In genomic region chr9:56417415-56417947, GRCm38 (mm10) we compare ENCODE assay signal across 8 mouse cellular contexts. TPM values are rescaled to one million over a fixed set of nuclear protein-coding genes. Genes with fewer than 3 reads are reported as not detected.
DNase-seq lines count a peak whose midpoint lies in the region; ATAC-seq and TF ChIP-seq lines count a peak whose summit lies in the region.

No protein-coding gene starts in this region.

- TF ChIP-seq POLR2A in CH12.LX (IDR thresholded peaks at IDR 0.05; ENCODE audit: low read depth, low read length): no peak

- WGBS in forebrain, embryonic 11.5 days: 0% methylated on average over 30 of the region's 40 CpGs
- 0% methylated on average over 40 of the region's 40 CpGs for WGBS in heart, embryonic 16.5 days
- WGBS in liver, embryonic 14.5 days (ENCODE audit: insufficient replicate concordance): under 1% methylated on average over 34 of the region's 40 CpGs
- WGBS in stomach, embryonic 14.5 days: under 1% methylated on average over 39 of the region's 40 CpGs

- H3K4me3 ChIP-seq in CH12.LX (replicated peaks in 1 of 3; ENCODE audit: low read depth in 2 of 3, low read length in 2 of 3, poor library complexity in 1 of 3): peak overlapping the region; percentile 78 to 90 (median 90)
- peak overlapping the region; percentile 73 for H3K4me3 ChIP-seq in forebrain, embryonic 11.5 days (ENCODE audit: low read depth, low read length)
- peak overlapping the region; percentile 82 for H3K4me3 ChIP-seq in heart, embryonic 16.5 days (ENCODE audit: low read length)
- peak overlapping the region; percentile 69 to 75 for H3K4me3 ChIP-seq in liver, embryonic 14.5 days (ENCODE audit: insufficient read depth in 1 of 2, low read depth in 2 of 2, low read length in 2 of 2)
- H3K4me3 ChIP-seq in stomach, embryonic 14.5 days (ENCODE audit: low read depth, low read length): peak overlapping the region; percentile 88

- peak overlapping the region; percentile 67 for H3K9ac ChIP-seq in CH12.LX (ENCODE audit: insufficient read depth, low read depth)
- peak overlapping the region; percentile 77 for H3K9ac ChIP-seq in forebrain, embryonic 11.5 days (ENCODE audit: low read length)
- H3K9ac ChIP-seq in heart, embryonic 16.5 days (ENCODE audit: low read length): peak overlapping the region; percentile 94
- peak overlapping the region; percentile 80 for H3K9ac ChIP-seq in liver, embryonic 14.5 days (replicated peaks)
- peak overlapping the region; percentile 81 for H3K9ac ChIP-seq in stomach, embryonic 14.5 days (replicated peaks; ENCODE audit: low read depth, low read length)

- H3K36me3 ChIP-seq in CH12.LX (replicated peaks in 1 of 2; ENCODE audit: control insufficient read depth in 1 of 2, insufficient read depth in 1 of 2, low read length in 1 of 2): peaks cover 0 to 2% of the 10 kb centered on the region in 2 experiments
- no peaks in the 10 kb centered on the region for H3K36me3 ChIP-seq in forebrain, embryonic 11.5 days (ENCODE audit: control insufficient read depth, insufficient read depth, low read length)
- no peaks in the 10 kb centered on the region for H3K36me3 ChIP-seq in heart, embryonic 16.5 days (ENCODE audit: control insufficient read depth, insufficient read depth)
- no peaks in the 10 kb centered on the region for H3K36me3 ChIP-seq in liver, embryonic 14.5 days (replicated peaks; ENCODE audit: control insufficient read depth, insufficient read depth, low read depth)
- no peaks in the 10 kb centered on the region for H3K36me3 ChIP-seq in stomach, embryonic 14.5 days (ENCODE audit: control insufficient read depth, insufficient read depth, low read length)

- dilution Hi-C loops in CH12.LX (cut with MboI; ENCODE audit: extremely low pct_ligation_motif_present, extremely low pct_unique_long_range_greater_than_20kb, low sequenced_read_pairs): no loop called here

- TF ChIP-seq RAD21 in CH12.LX (IDR thresholded peaks at IDR 0.05; ENCODE audit: low read depth, low read length): peak; percentile 38

- H3K4me2 ChIP-seq in CH12.LX (ENCODE audit: insufficient read depth, low read depth, poor library complexity, severe bottlenecking): peak overlapping the region; percentile 94
- peak overlapping the region; percentile 74 for H3K4me2 ChIP-seq in forebrain, embryonic 11.5 days (ENCODE audit: low read depth, low read length, severe bottlenecking)
- peak overlapping the region; percentile 82 for H3K4me2 ChIP-seq in heart, embryonic 16.5 days (ENCODE audit: low read depth, low read length)
- H3K4me2 ChIP-seq in liver, embryonic 14.5 days (ENCODE audit: low read depth): peak overlapping the region; percentile 83
- H3K4me2 ChIP-seq in stomach, embryonic 14.5 days (replicated peaks; ENCODE audit: low read depth, low read length): peak overlapping the region; percentile 69

- no peak for TF ChIP-seq EP300 in CH12.LX (IDR thresholded peaks at IDR 0.05; ENCODE audit: low read length)
- TF ChIP-seq EP300 in liver, embryonic 14.5 days (IDR thresholded peaks at IDR 0.05; ENCODE audit: low read depth): no peak

- in situ Hi-C loops in CH12.LX (cut with MboI; ENCODE audit: low pct_ligation_motif_present, low pct_unique_long_range_greater_than_20kb, low sequenced_read_pairs): loop anchor here (25.0 kb wide), 1 partner anchor 155 kb away; no protein-coding TSS in a partner anchor

- peak in 1 of 2 experiments; percentile 82; a peak in 2 of 4 replicates for TF ChIP-seq CTCF in CH12.LX (conservative IDR thresholded peaks at IDR 0.05 in 1 of 2, IDR thresholded peaks at IDR 0.05 in 1 of 2; ENCODE audit: low read depth in 2 of 2, low read length in 2 of 2)
- TF ChIP-seq CTCF in liver, embryonic 14.5 days (IDR thresholded peaks at IDR 0.05; ENCODE audit: low read depth): peak; percentile 70

- H3K27ac ChIP-seq in CH12.LX (ENCODE audit: insufficient read depth, low read depth): peak overlapping the region; percentile 81
- H3K27ac ChIP-seq in forebrain, embryonic 11.5 days (ENCODE audit: low read depth, low read length): peak overlapping the region; percentile 72
- H3K27ac ChIP-seq in heart, embryonic 16.5 days (ENCODE audit: low read length): peak overlapping the region; percentile 96
- H3K27ac ChIP-seq in liver, embryonic 14.5 days: peak overlapping the region; percentile 16; the same call in 1 of the 2 replicates
- peak overlapping the region; percentile 93 for H3K27ac ChIP-seq in stomach, embryonic 14.5 days (ENCODE audit: low read length)

- H3K9me3 ChIP-seq in CH12.LX (replicated peaks; ENCODE audit: low read length): no peaks in the 10 kb centered on the region
- no peaks in the 10 kb centered on the region for H3K9me3 ChIP-seq in forebrain, embryonic 11.5 days (ENCODE audit: control insufficient read depth, low read length)
- no peaks in the 10 kb centered on the region for H3K9me3 ChIP-seq in heart, embryonic 16.5 days (replicated peaks; ENCODE audit: control insufficient read depth, low read length)
- no peaks in the 10 kb centered on the region for H3K9me3 ChIP-seq in liver, embryonic 14.5 days (ENCODE audit: control insufficient read depth, low read length)
- no peaks in the 10 kb centered on the region for H3K9me3 ChIP-seq in stomach, embryonic 14.5 days (ENCODE audit: control insufficient read depth, low read depth, low read length)

- ATAC-seq in forebrain, embryonic 11.5 days (replicated peaks; ENCODE audit: low FRiP score): peak; percentile 52
- peak; percentile 71 for ATAC-seq in heart, embryonic 16.5 days (replicated peaks; ENCODE audit: extremely low read depth, insufficient read depth, low FRiP score)
- peak; percentile 52 for ATAC-seq in liver, embryonic 14.5 days (ENCODE audit: insufficient read depth)
- no peak for ATAC-seq in stomach, embryonic 14.5 days (ENCODE audit: insufficient number of reproducible peaks, insufficient read depth, low FRiP score, low read depth)

- DNase-seq in CH12.LX (ENCODE audit: extremely low read depth): peak; percentile 60
- peak; percentile 57 for DNase-seq in c-Kit-positive CD71-positive TER-119-negative erythroid progenitor cells, embryonic 14.5 days (ENCODE audit: low read depth)
- peak; percentile 90 for DNase-seq in forebrain, embryonic 11.5 days (ENCODE audit: low spot score)
- peak; percentile 89 to 90 for DNase-seq in kidney, postnatal 25 days
- peak; percentile 41 to 56 (median 42) for DNase-seq in liver, embryonic 14.5 days (ENCODE audit: low read depth in 3 of 3, low spot score in 3 of 3)
- DNase-seq in natural killer cell, adult 2 months (ENCODE audit: low spot score in 2 of 2): peak; percentile 81 to 86

- peaks cover 44% of the 10 kb centered on the region for H3K79me2 ChIP-seq in CH12.LX (replicated peaks; ENCODE audit: control insufficient read depth, extremely low read depth, insufficient read depth, poor library complexity, severe bottlenecking)

- peaks cover 0 to 38% of the 10 kb centered on the region in 2 experiments; a peak in 3 of 4 replicates for H3K4me1 ChIP-seq in CH12.LX (ENCODE audit: control insufficient read depth in 1 of 2, insufficient read depth in 2 of 2)
- peaks cover 4% of the 10 kb centered on the region; the same call in 1 of the 2 replicates for H3K4me1 ChIP-seq in forebrain, embryonic 11.5 days (replicated peaks; ENCODE audit: control insufficient read depth, insufficient read depth, low read length)
- peaks cover 38% of the 10 kb centered on the region for H3K4me1 ChIP-seq in heart, embryonic 16.5 days (ENCODE audit: control insufficient read depth, insufficient read depth, low read length)
- peaks cover 12 to 13% of the 10 kb centered on the region in 2 experiments for H3K4me1 ChIP-seq in liver, embryonic 14.5 days (replicated peaks; ENCODE audit: control insufficient read depth in 2 of 2, insufficient read depth in 2 of 2, low read length in 1 of 2)
- H3K4me1 ChIP-seq in stomach, embryonic 14.5 days (ENCODE audit: control insufficient read depth, insufficient read depth, low read length): peaks cover 17% of the 10 kb centered on the region

- H3K27me3 ChIP-seq in CH12.LX (replicated peaks): no peaks in the 10 kb centered on the region
- no peaks in the 10 kb centered on the region for H3K27me3 ChIP-seq in forebrain, embryonic 11.5 days (ENCODE audit: control insufficient read depth, insufficient read depth, low read length)
- no peaks in the 10 kb centered on the region for H3K27me3 ChIP-seq in heart, embryonic 16.5 days (ENCODE audit: control insufficient read depth, insufficient read depth, low read length)
- no peaks in the 10 kb centered on the region for H3K27me3 ChIP-seq in liver, embryonic 14.5 days (ENCODE audit: control insufficient read depth, insufficient read depth, low read length)
- H3K27me3 ChIP-seq in stomach, embryonic 14.5 days (ENCODE audit: control insufficient read depth, insufficient read depth, low read length): no peaks in the 10 kb centered on the region

TF ChIP-seq in CH12.LX, 34 proteins besides CTCF, POLR2A, EP300 and RAD21 (continues in another document):
- TF ChIP-seq USF2 (conservative IDR thresholded peaks at IDR 0.05; ENCODE audit: low read depth, low read length) (no peak), ELF1 (IDR thresholded peaks at IDR 0.05; ENCODE audit: low read depth, low read length) (peak; percentile 33; the same call in 1 of the 2 replicates), MAX (IDR thresholded peaks at IDR 0.05; ENCODE audit: low read length) (no peak), MAZ (IDR thresholded peaks at IDR 0.05; ENCODE audit: low read depth, low read length) (0 out of 2 replicates have a peak, but pooled peaks have one; percentile 36), USF1 (IDR thresholded peaks at IDR 0.05; ENCODE audit: low read depth, low read length) (no peak), NRF1 (IDR thresholded peaks at IDR 0.05; ENCODE audit: low read depth, low read length) (no peak)

RNA-seq across cellular contexts. Expression of gene Peak1, which starts 0.4 kb away (rescaled TPM):
- total RNA-seq in CH12.LX (2012; rRNA removed) (5.4 and 5.7 TPM in 2 replicates), CH12.LX (2014; rRNA removed) (2.2 and 2.8 TPM in 2 replicates)
- polyA plus RNA-seq in CH12.LX (2012; ENCODE audit: insufficient read length, low read depth): 12.1 and 13.3 TPM in 2 replicates
- polyA plus RNA-seq in forebrain, embryonic 11.5 days (2014; fragmentation: Nextera tagmentation; extraction: Ambion mirVana): 5.8 and 6.2 TPM in 2 replicates
- polyA plus RNA-seq in heart, embryonic 16.5 days (2015; fragmentation: Nextera tagmentation; extraction: Ambion mirVana): 12.8 and 14.8 TPM in 2 replicates
- polyA plus RNA-seq in liver, embryonic 14.5 days (2012; rRNA removed): 1.5 and 1.8 TPM in 2 replicates
- polyA plus RNA-seq in liver, embryonic 14.5 days (2014; fragmentation: Nextera tagmentation; extraction: Ambion mirVana): 2.3 and 2.7 TPM in 2 replicates
- polyA plus RNA-seq in stomach, embryonic 14.5 days (2014; fragmentation: Nextera tagmentation; extraction: Ambion mirVana): 23.0 and 27.3 TPM in 2 replicates

RNA-seq across cellular contexts. Expression of gene Hmg20a, which starts 0.9 kb away (rescaled TPM):
- 12.1 and 14.5 TPM in 2 replicates for total RNA-seq in CH12.LX (2012; rRNA removed)
- 6.3 and 8.5 TPM in 2 replicates for total RNA-seq in CH12.LX (2014; rRNA removed)
- 13.6 and 17.2 TPM in 2 replicates for polyA plus RNA-seq in CH12.LX (2012; ENCODE audit: insufficient read length, low read depth)
- polyA plus RNA-seq in forebrain, embryonic 11.5 days (2014; fragmentation: Nextera tagmentation; extraction: Ambion mirVana): 73.0 and 74.7 TPM in 2 replicates
- 54.1 and 54.6 TPM in 2 replicates for polyA plus RNA-seq in heart, embryonic 16.5 days (2015; fragmentation: Nextera tagmentation; extraction: Ambion mirVana)
- polyA plus RNA-seq in liver, embryonic 14.5 days (2012; rRNA removed): 8.3 and 9.5 TPM in 2 replicates
- polyA plus RNA-seq in liver, embryonic 14.5 days (2014; fragmentation: Nextera tagmentation; extraction: Ambion mirVana): 9.6 and 12.0 TPM in 2 replicates
- 60.9 and 61.8 TPM in 2 replicates for polyA plus RNA-seq in stomach, embryonic 14.5 days (2014; fragmentation: Nextera tagmentation; extraction: Ambion mirVana)

Comparison
In these comparisons a context has a peak if more than half of its experiments do, and no peak if none do; other contexts are left out.
1. H3K27ac ChIP-seq: peak in every context shown above with its lines; median percentile 96 in heart, embryonic 16.5 days; 93 in stomach, embryonic 14.5 days; 81 in CH12.LX; 72 in forebrain, embryonic 11.5 days; 16 in liver, embryonic 14.5 days.